Mouse (Mus musculus) cerebellum, postnatal 14 days (tissue): ENCODE results near the gene Capn8.

ENCODE experiments used
- DNase-seq, 2 experiments: peaks; one replicate each; pipeline ENCODE4 v3.0.0; 2021; ENCODE audit warnings: mixed read lengths in 2 of 2

Gene Capn8

GRCm38 (mm10) chr1:182564408-182565120, at the start of gene Capn8:
Gene Capn8, plus strand, starts transcription at chr1:182565007.
- peak in 1 of 2 experiments; percentile 28 for DNase-seq

GRCm38 (mm10) chr1:182516758-182517676, 47.8 kb upstream of the Capn8 start, which contains the start of gene Capn2:
Gene Capn2, minus strand, starts transcription at chr1:182517608.
- peak; percentile 91 for DNase-seq

GRCm38 (mm10) chr1:182517677-182518011, 47.2 kb upstream of the Capn8 start:
- DNase-seq: no peak

DNA sequence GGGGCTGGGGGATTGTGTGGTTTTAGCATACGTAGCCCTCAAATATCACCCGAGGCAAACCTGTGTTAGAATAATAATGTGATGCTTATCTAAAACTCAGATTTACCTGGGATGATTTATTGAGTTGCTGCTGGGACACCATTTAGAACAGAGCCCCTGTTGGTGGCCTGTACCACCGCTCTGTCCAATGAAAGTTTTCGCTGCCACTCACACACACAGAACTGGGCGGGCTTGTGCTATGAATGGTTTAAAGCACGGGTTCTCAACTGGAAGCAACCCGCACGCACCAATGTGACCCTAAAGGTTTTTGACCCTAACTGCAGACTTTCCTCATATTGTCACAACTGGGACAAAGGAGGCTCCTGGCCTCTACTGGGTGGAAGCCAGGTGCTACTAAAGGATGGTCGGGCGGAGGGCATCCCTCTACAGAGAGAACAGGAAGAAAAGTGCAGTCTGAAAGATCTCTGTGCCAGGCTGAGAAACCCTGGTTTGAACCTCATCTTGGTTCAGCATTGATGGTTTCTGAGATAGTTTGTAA, 46.6 kb upstream of the Capn8 start:
- DNase-seq: no peak

- DNase-seq: no peak
Observed at GRCm38 (mm10) chr1:182518811-182519210, 46.0 kb upstream of the Capn8 start.

GRCm38 (mm10) chr1:182519341-182519740, 45.5 kb upstream of the Capn8 start:
- DNase-seq: no peak

GRCm38 (mm10) chr1:182520091-182520937, 44.5 kb upstream of the Capn8 start:
- no peak for DNase-seq

GRCm38 (mm10) chr1:182520938-182521500, 43.8 kb upstream of the Capn8 start:
- no peak for DNase-seq

GRCm38 (mm10) chr1:182522961-182523360, 41.8 kb upstream of the Capn8 start:
- no peak for DNase-seq

- no peak for DNase-seq
Observed at GRCm38 (mm10) chr1:182523692-182524091, 41.1 kb upstream of the Capn8 start.

GRCm38 (mm10) chr1:182525601-182526000, 39.2 kb upstream of the Capn8 start:
- DNase-seq: no peak

DNA sequence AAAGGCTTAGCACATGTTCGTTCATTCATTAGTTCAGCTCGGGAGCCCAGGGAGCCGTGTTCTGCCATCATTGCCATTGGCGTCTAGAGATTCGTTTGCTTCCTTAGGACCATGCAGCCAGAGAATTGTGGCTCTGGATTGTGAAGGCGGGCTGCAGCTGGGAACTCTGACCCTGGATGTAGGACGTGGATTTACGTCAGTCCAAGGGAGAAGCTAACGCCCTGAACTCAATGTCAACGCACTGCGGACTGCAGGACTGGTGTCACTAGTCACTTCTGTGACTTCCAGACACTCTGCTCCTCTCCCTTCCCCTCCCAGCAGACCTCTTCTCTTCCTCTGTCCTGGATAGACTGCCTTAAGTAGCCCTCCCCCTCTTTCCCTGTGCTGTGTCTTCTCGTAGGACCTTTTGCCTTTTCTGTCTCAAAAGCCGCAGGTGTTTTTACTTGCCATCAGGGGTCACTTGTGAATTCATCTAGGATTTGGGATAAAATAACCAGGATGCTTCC, 37.5 kb upstream of the Capn8 start:
- no peak for DNase-seq

DNA sequence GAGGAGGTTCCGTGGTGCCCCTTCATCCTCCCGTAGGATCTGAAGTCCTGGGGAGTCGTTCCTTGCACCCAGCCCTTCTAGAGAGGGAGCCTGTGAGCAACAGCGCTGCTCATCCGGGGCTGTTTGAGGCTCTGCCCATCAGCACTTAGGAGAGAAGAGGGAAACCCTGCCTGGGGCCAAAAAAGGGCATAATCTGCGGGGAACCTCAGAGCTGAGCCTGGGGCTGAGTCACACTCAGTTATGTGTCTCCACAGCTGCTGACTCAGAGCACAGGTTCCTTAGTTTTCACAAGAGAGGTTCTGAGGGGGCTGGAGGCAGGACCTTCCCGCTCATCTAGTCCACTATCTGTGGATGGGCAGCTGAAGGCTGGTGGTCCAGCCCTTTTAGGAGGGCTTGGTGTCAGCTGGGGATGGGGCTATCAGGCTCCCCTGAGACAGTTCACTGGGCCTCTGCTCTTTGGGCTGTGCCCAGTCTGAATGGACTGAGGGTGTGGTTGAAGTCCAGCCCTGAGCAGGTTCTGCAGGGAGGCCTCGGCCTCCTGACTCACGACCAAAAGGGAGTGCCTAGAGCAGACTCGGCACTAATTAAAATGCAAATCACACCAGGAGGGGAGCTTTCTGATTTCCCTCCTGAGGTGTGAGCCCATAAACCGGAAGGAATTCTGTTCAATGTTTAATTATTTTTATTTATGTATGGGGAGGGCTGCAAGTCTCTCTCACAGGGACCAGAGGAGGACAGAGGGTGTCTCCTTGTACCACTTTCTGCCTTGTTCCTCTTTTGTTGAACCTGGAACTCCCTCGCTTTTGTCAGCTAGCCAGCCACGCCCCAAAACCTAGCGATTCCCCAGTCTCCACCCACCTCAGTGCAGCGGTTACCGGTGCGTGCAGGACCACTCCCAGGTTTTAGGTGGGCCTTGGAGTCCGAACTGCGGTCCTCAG, 36.6 kb upstream of the Capn8 start:
- DNase-seq: no peak

GRCm38 (mm10) chr1:182533583-182533982, 31.2 kb upstream of the Capn8 start:
- no peak for DNase-seq

GRCm38 (mm10) chr1:182535080-182535481, 29.7 kb upstream of the Capn8 start:
- DNase-seq: no peak

GRCm38 (mm10) chr1:182539023-182539940, 25.5 kb upstream of the Capn8 start:
- DNase-seq: peak; percentile 85 to 88

DNA sequence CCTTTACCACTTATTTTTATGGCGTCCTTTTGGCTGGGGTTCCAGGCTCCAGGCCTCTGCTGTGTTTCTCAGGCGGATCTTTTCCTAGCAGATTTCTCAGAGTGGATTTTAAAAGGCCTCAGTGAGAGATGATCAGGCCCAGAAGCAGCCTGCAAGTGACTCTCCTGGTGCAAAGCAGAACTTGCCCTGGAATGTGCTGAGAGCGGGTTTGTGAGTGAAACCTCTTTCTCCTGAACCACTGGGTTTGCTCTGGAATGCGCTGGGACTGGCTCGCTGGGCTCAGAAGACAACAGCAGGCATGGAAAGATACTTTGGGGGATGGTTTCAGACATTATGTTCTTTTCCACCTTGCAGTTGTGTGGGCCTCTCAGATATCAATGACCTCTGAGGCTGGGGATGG, 22.7 kb upstream of the Capn8 start:
- DNase-seq: no peak

GRCm38 (mm10) chr1:182543136-182543535, 21.7 kb upstream of the Capn8 start:
- no peak for DNase-seq

DNA sequence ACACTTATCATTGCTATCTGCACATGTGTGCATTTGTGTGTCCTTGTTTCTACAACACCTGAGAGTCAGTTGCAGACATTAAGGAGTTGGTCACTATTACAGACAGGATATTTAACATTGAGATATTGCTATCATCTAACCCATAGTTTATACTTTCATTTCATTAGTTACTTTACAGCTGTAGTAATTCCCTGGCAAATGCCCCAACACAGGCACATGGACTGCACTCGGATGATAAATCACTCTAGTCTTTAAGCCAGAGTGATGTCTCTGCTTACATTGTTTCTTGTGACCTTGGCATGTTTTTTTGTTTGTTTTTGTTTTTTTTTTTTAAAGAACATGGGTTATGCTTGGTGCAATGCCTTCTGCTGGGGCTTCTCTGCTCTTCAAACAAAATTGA, 20.9 kb upstream of the Capn8 start:
- DNase-seq: no peak

DNA sequence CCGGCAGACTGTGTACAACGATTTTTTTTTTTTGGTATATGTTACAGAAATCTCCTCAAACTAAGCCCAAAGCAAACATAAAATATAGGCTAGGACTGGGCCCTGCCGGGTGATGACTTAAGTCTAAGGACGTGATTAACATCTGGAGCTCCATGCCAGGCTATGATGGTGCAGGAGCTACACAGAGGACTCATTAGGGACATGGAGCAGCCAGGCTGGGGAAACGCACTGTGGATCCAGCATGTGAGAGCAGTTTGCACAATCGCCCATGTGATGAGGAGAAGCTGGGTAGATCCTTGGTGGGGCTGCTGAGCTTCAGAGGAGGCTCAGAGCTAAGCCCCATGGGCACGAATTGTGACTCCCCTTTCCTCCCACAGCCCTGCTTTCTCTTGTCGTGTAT, 14.0 kb upstream of the Capn8 start:
- DNase-seq: no peak
